Mouse (Mus musculus): Measurements from ENCODE around the gene Usp39.

DNA sequence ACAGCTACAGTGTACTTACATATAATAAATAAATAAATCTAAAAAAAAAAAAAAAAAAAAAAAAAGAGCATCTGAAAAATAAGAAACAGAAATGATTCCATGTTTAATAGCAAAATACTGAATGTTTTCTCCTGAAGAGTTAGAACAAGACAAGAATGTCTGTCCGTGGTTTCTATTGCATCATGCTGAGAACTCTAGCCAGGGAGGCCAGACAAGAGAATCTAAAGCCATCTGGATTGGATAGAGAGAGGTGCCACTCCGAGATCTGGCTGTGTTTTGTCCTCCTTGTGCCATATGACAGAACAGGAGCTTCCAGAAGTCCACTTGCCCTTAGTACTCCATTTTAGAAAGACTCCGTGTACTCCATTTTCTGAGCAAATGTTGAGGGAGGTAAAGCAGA lies 47.2 kb downstream of the Usp39 start:
- TF ChIP-seq CTCF (IDR thresholded peaks at IDR 0.05; ENCODE audit: borderline replicate concordance, insufficient read depth, low read depth, low read length), result no peak
- no peak for TF ChIP-seq POLR2A (IDR thresholded peaks at IDR 0.05; ENCODE audit: borderline replicate concordance, insufficient read depth, low read length)
